Mouse (Mus musculus) lung, postnatal 0 days (tissue): Measurements from ENCODE around the gene Nuak1.

ENCODE experiments used
- CTCF ChIP-seq: IDR thresholded peaks from 2 replicates; pipeline ENCODE4 v1.5.1; 2016; ENCODE audit warnings: antibody characterized with exemption, mild to moderate bottlenecking
- EP300 ChIP-seq: IDR thresholded peaks from 2 replicates; pipeline ENCODE4 v1.6.1; 2016; ENCODE audit warnings: antibody characterized with exemption, mild to moderate bottlenecking, control low read depth

- TF ChIP-seq EP300 (no peak), CTCF (peak; percentile 77)
Observed at GRCm38 (mm10) chr10:84488315-84488714, 47.9 kb upstream of the Nuak1 start.
